Comparison of ENCODE assay signal across 10 mouse cellular contexts in the genomic region with DNA sequence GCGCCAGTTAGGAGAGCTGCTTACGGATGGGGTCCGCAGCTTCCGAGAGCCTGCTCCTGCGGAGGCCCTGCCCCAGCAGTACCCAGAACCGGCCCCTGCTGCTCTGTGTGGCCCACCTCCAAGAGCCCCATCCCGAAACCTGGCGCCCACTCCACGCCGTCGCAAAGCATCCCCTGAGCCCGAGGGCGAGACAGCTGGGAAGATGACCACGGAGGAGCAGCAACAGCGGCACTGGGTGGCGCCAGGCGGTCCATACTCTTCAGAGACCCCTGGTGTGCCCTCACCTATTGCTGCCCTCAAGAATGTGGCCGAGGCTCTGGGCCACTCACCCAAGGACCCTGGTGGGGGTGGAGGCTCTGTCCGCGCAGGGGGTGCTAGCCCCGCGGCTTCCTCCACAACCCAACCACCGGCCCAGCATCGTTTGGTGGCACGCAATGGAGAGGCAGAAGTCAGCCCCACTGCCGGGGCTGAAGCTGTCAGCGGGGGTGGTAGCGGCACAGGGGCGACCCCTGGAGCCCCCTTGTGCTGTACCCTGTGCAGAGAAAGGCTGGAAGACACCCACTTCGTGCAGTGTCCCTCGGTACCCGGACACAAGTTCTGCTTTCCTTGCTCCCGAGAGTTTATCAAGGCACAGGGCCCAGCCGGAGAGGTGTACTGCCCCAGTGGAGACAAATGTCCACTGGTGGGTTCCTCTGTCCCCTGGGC. TPM values are rescaled to one million over a fixed set of nuclear protein-coding genes. Genes with fewer than 3 reads are reported as not detected.
DNase-seq lines count a peak whose midpoint lies in the region; ATAC-seq and TF ChIP-seq lines count a peak whose summit lies in the region.
"Had no signal": no experiment of that assay in that cellular context is flagged by ENCODE, and none has a peak within 500 bp of the region (broad histone marks: within the 10 kb centered on the region; RNA-seq: fewer than 3 reads in every experiment).

No protein-coding gene starts in this region.

- DNase-seq in gastrocnemius, adult 2 months = peak; percentile 47
- no peak for DNase-seq in gastrocnemius, adult 8-10 months (ENCODE audit: low spot score in 2 of 2)
- no peak for DNase-seq in ES-E14 (ENCODE audit: low read depth, low spot score)
- DNase-seq in forebrain, postnatal 0 days = no peak
- peak; percentile 25 for DNase-seq in liver, postnatal 0 days
- no peak for DNase-seq in frontal cortex, postnatal 10 days (ENCODE audit: low spot score in 2 of 2)
- DNase-seq in left cerebral cortex, adult 18-20 months (ENCODE audit: low spot score in 2 of 2) = no peak
- no peak for DNase-seq in urinary bladder, adult 2 months (ENCODE audit: low spot score)

- H3K4me1 ChIP-seq in ES-E14 (ENCODE audit: control insufficient read depth in 2 of 2, insufficient read depth in 2 of 2, low read length in 2 of 2, poor library complexity in 1 of 2) = peaks cover 3 to 13% of the 10 kb centered on the region in 2 experiments; a peak in 2 of 4 replicates
- peaks cover 20% of the 10 kb centered on the region for H3K4me1 ChIP-seq in forebrain, postnatal 0 days (ENCODE audit: insufficient read depth)
- H3K4me1 ChIP-seq in liver, postnatal 0 days (ENCODE audit: insufficient read depth) = peaks cover 50% of the 10 kb centered on the region

- H3K9ac ChIP-seq in ES-E14 (ENCODE audit: insufficient read depth, low read depth, low read length, poor library complexity, severe bottlenecking) = peak overlapping the region; percentile 90; the same call in 1 of the 2 replicates
- H3K9ac ChIP-seq in forebrain, postnatal 0 days = no peak overlapping the region
- H3K9ac ChIP-seq in liver, postnatal 0 days (replicated peaks) = peak overlapping the region; percentile 77; the same call in 1 of the 2 replicates

- peaks cover 12% of the 10 kb centered on the region for H3K36me3 ChIP-seq in ES-E14 (ENCODE audit: control insufficient read depth, insufficient read depth, low read length, poor library complexity, severe bottlenecking)
- peaks cover 17% of the 10 kb centered on the region for H3K36me3 ChIP-seq in forebrain, postnatal 0 days (ENCODE audit: insufficient read depth)
- H3K36me3 ChIP-seq in liver, postnatal 0 days (replicated peaks; ENCODE audit: insufficient read depth, low read length) = peaks cover 17% of the 10 kb centered on the region; the same call in 1 of the 2 replicates

- in situ Hi-C loops in ES-E14 (cut with MboI; ENCODE audit: low sequenced_read_pairs in 2 of 2, unreplicated experiment in 2 of 2) = no loop called here

- peak overlapping the region; percentile 78 for H3K4me3 ChIP-seq in gastrocnemius, adult 2 months
- peak overlapping the region; percentile 71 to 86; a peak in 3 of 4 replicates for H3K4me3 ChIP-seq in ES-E14 (ENCODE audit: insufficient read depth in 1 of 2, low read depth in 1 of 2, low read length in 2 of 2, poor library complexity in 1 of 2, severe bottlenecking in 1 of 2)
- peak overlapping the region; percentile 82; the same call in 1 of the 2 replicates for H3K4me3 ChIP-seq in forebrain, postnatal 0 days (ENCODE audit: low read depth, low read length)
- H3K4me3 ChIP-seq in liver, postnatal 0 days (ENCODE audit: low read depth, low read length) = peak overlapping the region; percentile 87; the same call in 1 of the 2 replicates

- no peak for ATAC-seq in forebrain, postnatal 0 days
- no peak for ATAC-seq in liver, postnatal 0 days

- TF ChIP-seq EP300 in liver, postnatal 0 days (IDR thresholded peaks at IDR 0.05; ENCODE audit: low read depth) = no peak

- no peaks in the 10 kb centered on the region for H3K9me3 ChIP-seq in ES-E14 (ENCODE audit: control insufficient read depth, insufficient read depth, low read depth, low read length)
- no peaks in the 10 kb centered on the region for H3K9me3 ChIP-seq in forebrain, postnatal 0 days (ENCODE audit: low read length)
- no peaks in the 10 kb centered on the region for H3K9me3 ChIP-seq in liver, postnatal 0 days (ENCODE audit: low read length)

- WGBS in forebrain, postnatal 0 days = 79% methylated on average over 34 of the region's 34 CpGs
- WGBS in liver, postnatal 0 days (ENCODE audit: insufficient replicate concordance) = 77% methylated on average over 34 of the region's 34 CpGs

- H3K27ac ChIP-seq in gastrocnemius, adult 2 months = no peak overlapping the region
- no peak overlapping the region for H3K27ac ChIP-seq in ES-E14 (ENCODE audit: insufficient read depth, low read depth, low read length, poor library complexity, severe bottlenecking)
- H3K27ac ChIP-seq in forebrain, postnatal 0 days (ENCODE audit: low read depth, low read length) = no peak overlapping the region
- no peak overlapping the region for H3K27ac ChIP-seq in liver, postnatal 0 days (ENCODE audit: low read depth)

- H3K27me3 ChIP-seq in forebrain, postnatal 0 days (ENCODE audit: insufficient read depth, low read length) = no peaks in the 10 kb centered on the region
- H3K27me3 ChIP-seq in liver, postnatal 0 days (ENCODE audit: insufficient read depth, low read length) = no peaks in the 10 kb centered on the region

- H3K4me2 ChIP-seq in forebrain, postnatal 0 days (ENCODE audit: low read depth) = peak overlapping the region; percentile 95
- H3K4me2 ChIP-seq in liver, postnatal 0 days (ENCODE audit: low read depth, low read length) = peak overlapping the region; percentile 98

- no peak for TF ChIP-seq CTCF in gastrocnemius, adult 2 months (IDR thresholded peaks at IDR 0.05)
- no peak for TF ChIP-seq CTCF in forebrain, postnatal 0 days (IDR thresholded peaks at IDR 0.05; ENCODE audit: low read depth)
- TF ChIP-seq CTCF in liver, postnatal 0 days (IDR thresholded peaks at IDR 0.05; ENCODE audit: low read depth) = no peak

- intact Hi-C loops in gastrocnemius, adult 2 months (cut with DNase I) = loop anchor here (2.0 to 5.0 kb wide), 2 partner anchors 17 to 87 kb away; partner anchors contain the start of genes Foxa3 and Six5

TF ChIP-seq in ES-E14, 5 proteins besides CTCF, POLR2A, EP300 and RAD21:
- no peak for TF ChIP-seq ZC3H11A (IDR thresholded peaks at IDR 0.05; ENCODE audit: borderline replicate concordance, low read depth, low read length)
- TF ChIP-seq HCFC1 (IDR thresholded peaks at IDR 0.05; ENCODE audit: borderline replicate concordance, insufficient read depth, low read length) = no peak
- no peak for TF ChIP-seq MAFK (IDR thresholded peaks at IDR 0.05; ENCODE audit: insufficient read depth, low read depth, low read length)
- no peak for TF ChIP-seq CHD2 (IDR thresholded peaks at IDR 0.05; ENCODE audit: low read depth, low read length)
- TF ChIP-seq ZNF384 (IDR thresholded peaks at IDR 0.05; ENCODE audit: low read depth, low read length) = no peak

RNA-seq across cellular contexts. Expression of gene Irf2bp1, which starts 1.7 kb away (rescaled TPM):
- 10 to 100 TPM; 18.2 to 20.5 TPM for total RNA-seq in gastrocnemius, adult 2 months (2021)
- 10 to 100 TPM; 19.3 to 20.7 (median 19.7) TPM for total RNA-seq in gastrocnemius, adult 8-10 months (2022)
- 15.9 and 16.3 TPM in 2 replicates for total RNA-seq in ES-E14 (2012; rRNA removed)
- 101 and 129 TPM in 2 replicates for total RNA-seq in forebrain, postnatal 0 days (2014; rRNA removed)
- polyA plus RNA-seq in forebrain, postnatal 0 days (2015; fragmentation: Nextera tagmentation; extraction: Ambion mirVana) = 27.0 and 27.2 TPM in 2 replicates
- 6.3 and 8.8 TPM in 2 replicates for polyA plus RNA-seq in liver, postnatal 0 days (2015; fragmentation: Nextera tagmentation; extraction: Ambion mirVana)
- 10 to 100 TPM; 55.7 to 57.8 TPM for total RNA-seq in left cerebral cortex, adult 18-20 months (2021)
- 15.8 and 20.3 TPM in 2 replicates for polyA plus RNA-seq in urinary bladder, adult 2 months (2012; rRNA removed)

RNA-seq across cellular contexts. Expression of gene Mypop, which starts 14.5 kb away (rescaled TPM):
- 1 to 10 TPM; 6.3 to 6.7 TPM for total RNA-seq in gastrocnemius, adult 2 months (2021)
- 10 to 100 TPM in 2 of 4 experiments, 1 to 10 TPM in 2; 8.0 to 10.6 (median 9.9) TPM for total RNA-seq in gastrocnemius, adult 8-10 months (2022)
- total RNA-seq in ES-E14 (2012; rRNA removed) = 3.1 and 3.7 TPM in 2 replicates
- 12.3 and 13.9 TPM in 2 replicates for total RNA-seq in forebrain, postnatal 0 days (2014; rRNA removed)
- 3.8 and 4.3 TPM in 2 replicates for polyA plus RNA-seq in forebrain, postnatal 0 days (2015; fragmentation: Nextera tagmentation; extraction: Ambion mirVana)
- polyA plus RNA-seq in liver, postnatal 0 days (2015; fragmentation: Nextera tagmentation; extraction: Ambion mirVana) = 0.39 and 0.55 TPM in 2 replicates
- 10 to 100 TPM; 53.8 to 59.5 TPM for total RNA-seq in left cerebral cortex, adult 18-20 months (2021)
- polyA plus RNA-seq in urinary bladder, adult 2 months (2012; rRNA removed) = 7.5 and 9.5 TPM in 2 replicates

RNA-seq across cellular contexts. Expression of gene Foxa3, which starts 17.8 kb away (rescaled TPM):
- total RNA-seq in gastrocnemius, adult 2 months (2021) = not detected
- not detected for total RNA-seq in gastrocnemius, adult 8-10 months (2022)
- 1.6 and 1.7 TPM in 2 replicates for total RNA-seq in ES-E14 (2012; rRNA removed)
- not detected in 2 replicates for total RNA-seq in forebrain, postnatal 0 days (2014; rRNA removed)
- polyA plus RNA-seq in forebrain, postnatal 0 days (2015; fragmentation: Nextera tagmentation; extraction: Ambion mirVana) = not detected in 2 replicates
- 61.0 and 84.0 TPM in 2 replicates for polyA plus RNA-seq in liver, postnatal 0 days (2015; fragmentation: Nextera tagmentation; extraction: Ambion mirVana)
- total RNA-seq in left cerebral cortex, adult 18-20 months (2021) = not detected
- polyA plus RNA-seq in urinary bladder, adult 2 months (2012; rRNA removed) = 0.04 TPM in 1 of 2 replicates, not detected in the other
- total RNA-seq: left cerebral cortex, postnatal 4 days had no signal

RNA-seq across cellular contexts. Expression of gene Nanos2, which starts 18.4 kb away (rescaled TPM):
- not detected for total RNA-seq in gastrocnemius, adult 2 months (2021)
- total RNA-seq in gastrocnemius, adult 8-10 months (2022) = not detected
- not detected in 2 replicates for total RNA-seq in ES-E14 (2012; rRNA removed)
- 1.5 and 2.0 TPM in 2 replicates for total RNA-seq in forebrain, postnatal 0 days (2014; rRNA removed)
- polyA plus RNA-seq in forebrain, postnatal 0 days (2015; fragmentation: Nextera tagmentation; extraction: Ambion mirVana) = 0.49 and 0.76 TPM in 2 replicates
- not detected in 2 replicates for polyA plus RNA-seq in liver, postnatal 0 days (2015; fragmentation: Nextera tagmentation; extraction: Ambion mirVana)
- total RNA-seq in left cerebral cortex, adult 18-20 months (2021) = under 1 TPM; 0.40 to 0.49 TPM
- polyA plus RNA-seq in urinary bladder, adult 2 months (2012; rRNA removed) = 0.04 TPM in 1 of 2 replicates, not detected in the other
- total RNA-seq: CH12.LX had no signal

RNA-seq across cellular contexts. Expression of gene Sympk, which starts 18.6 kb away (rescaled TPM):
- 10 to 100 TPM; 70.9 to 81.5 TPM for total RNA-seq in gastrocnemius, adult 2 months (2021)
- 10 to 100 TPM; 70.2 to 93.3 (median 83.6) TPM for total RNA-seq in gastrocnemius, adult 8-10 months (2022)
- 91.5 and 105 TPM in 2 replicates for total RNA-seq in ES-E14 (2012; rRNA removed)
- 70.3 and 73.8 TPM in 2 replicates for total RNA-seq in forebrain, postnatal 0 days (2014; rRNA removed)
- polyA plus RNA-seq in forebrain, postnatal 0 days (2015; fragmentation: Nextera tagmentation; extraction: Ambion mirVana) = 16.6 and 20.0 TPM in 2 replicates
- polyA plus RNA-seq in liver, postnatal 0 days (2015; fragmentation: Nextera tagmentation; extraction: Ambion mirVana) = 6.9 and 7.1 TPM in 2 replicates
- total RNA-seq in left cerebral cortex, adult 18-20 months (2021) = 100 to 1,000 TPM; 116 to 123 TPM
- polyA plus RNA-seq in urinary bladder, adult 2 months (2012; rRNA removed) = 35.0 and 43.7 TPM in 2 replicates

Comparison
In these comparisons a context has a peak if more than half of its experiments do, and no peak if none do; other contexts are left out.
1. DNase-seq: peak in gastrocnemius, adult 2 months (single experiment) and liver, postnatal 0 days (single experiment); none in gastrocnemius, adult 8-10 months (0 of 2), ES-E14 (single experiment), forebrain, postnatal 0 days (single experiment), frontal cortex, postnatal 10 days (0 of 2), left cerebral cortex, adult 18-20 months (0 of 2) and urinary bladder, adult 2 months (single experiment).
2. Peak in every context shown above with its lines, with median percentiles within 50 percentile points of each other: H3K4me3 ChIP-seq.